Mouse (Mus musculus) cerebellum, adult 2 months (tissue): ENCODE data around the gene Vmn1r55.

Experiments
- CTCF ChIP-seq: fragments of 200-500 bp; IDR thresholded peaks from 2 replicates; pipeline ENCODE4 v1.5.1; 2011; ENCODE audit warnings: low read depth, mild to moderate bottlenecking, control low read depth, low read length, moderate library complexity, borderline replicate concordance; ENCODE audit not compliant: insufficient read depth
- POLR2A ChIP-seq: fragments of 200-500 bp; IDR thresholded peaks from 2 replicates; pipeline ENCODE4 v1.6.1; 2011; ENCODE audit warnings: low read length, control low read depth, borderline replicate concordance; ENCODE audit not compliant: insufficient read depth

GRCm38 (mm10) chr7:5080010-5080751 lies 69.3 kb downstream of the Vmn1r55 start, which contains the start of gene Epn1:
- no peak for TF ChIP-seq CTCF
- peak; percentile 74 for TF ChIP-seq POLR2A
